Mouse (Mus musculus) forebrain, embryonic 16.5 days (tissue): Measurements from ENCODE around the gene Sorbs1. TPM values are rescaled to one million over a fixed set of nuclear protein-coding genes. Genes with fewer than 3 reads are reported as not detected.

ENCODE experiments used
- ATAC-seq: fragments of 200-750 bp; cut with Nextera tagmentation; 2 replicates; pipeline ENCODE4 v1.8.0; 2017; ENCODE audit warnings: mild to moderate bottlenecking, moderate library complexity
- H3K27ac ChIP-seq: fragments of 300-500 bp; sonication (generic); 2 replicates; pipeline ENCODE4 v1.5.1; 2014; ENCODE audit warnings: low read length, control low read depth
- H3K27me3 ChIP-seq: fragments of 300-500 bp; sonication (generic); replicated peaks from 2 replicates; pipeline ENCODE4 v1.6.1; 2014; ENCODE audit warnings: low read length; ENCODE audit not compliant: control insufficient read depth, insufficient read depth
- H3K36me3 ChIP-seq: fragments of 300-500 bp; sonication (generic); 2 replicates; pipeline ENCODE4 v1.6.1; 2014; ENCODE audit not compliant: control insufficient read depth, insufficient read depth
- H3K4me1 ChIP-seq: fragments of 300-500 bp; sonication (generic); replicated peaks from 2 replicates; pipeline ENCODE4 v1.6.1; 2014; ENCODE audit warnings: low read length; ENCODE audit not compliant: control insufficient read depth, insufficient read depth
- H3K4me2 ChIP-seq: fragments of 300-500 bp; sonication (generic); 2 replicates; pipeline ENCODE4 v1.6.1; 2014; ENCODE audit warnings: mild to moderate bottlenecking, low read length, control low read depth
- H3K4me3 ChIP-seq: fragments of 300-500 bp; sonication (generic); replicated peaks from 2 replicates; pipeline ENCODE4 v1.5.1; 2014; ENCODE audit warnings: mild to moderate bottlenecking, low read length, control low read depth
- H3K9ac ChIP-seq: fragments of 300-500 bp; sonication (generic); replicated peaks from 2 replicates; pipeline ENCODE4 v1.6.1; 2014; ENCODE audit warnings: low read depth, low read length, control low read depth
- H3K9me3 ChIP-seq: fragments of 300-500 bp; sonication (generic); 2 replicates; pipeline ENCODE4 v1.6.1; 2016; ENCODE audit warnings: low read length; ENCODE audit not compliant: control insufficient read depth
- WGBS: fragments of 180-500 bp; shearing (Covaris S2); extraction: QIAGEN DNeasy Blood & Tissue Kit; methylation state at CpG from one replicate; pipeline ENCODE4 v1.1.7; 2014; 5-methylcytosine and 5-hydroxymethylcytosine counted together
- polyA plus RNA-seq: library from polyadenylated mRNA; unstranded; fragments of >200 nt; fragmentation: Nextera tagmentation; extraction: Ambion mirVana; gene quantifications from 2 replicates; pipeline ENCODE4 v1.2.1, GENCODE M21; 2015

Gene Sorbs1
- polyA plus RNA-seq, 1 experiment from 2014 or later, result 128 TPM

DNA sequence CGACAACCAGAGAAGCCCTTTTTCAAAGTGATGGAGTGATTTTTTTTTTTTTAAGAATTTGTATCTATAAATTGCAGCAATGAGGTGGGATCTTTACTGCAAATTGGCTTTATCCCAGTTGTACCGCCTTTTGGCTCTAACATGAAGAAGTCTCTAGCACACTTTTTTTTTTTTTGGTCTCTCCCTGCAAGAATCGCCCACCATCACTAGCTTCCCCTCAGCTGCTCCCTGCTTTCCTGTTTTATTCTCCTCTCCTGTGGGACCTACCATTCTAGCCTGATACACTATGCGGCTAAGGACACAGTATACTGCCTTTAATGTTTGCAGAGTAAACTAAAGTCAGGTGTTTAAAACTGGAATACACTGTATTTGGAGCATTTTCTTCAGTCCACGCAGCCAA, 43.8 kb downstream of the Sorbs1 start:
- no peak overlapping the region for H3K9ac ChIP-seq
- H3K4me1 ChIP-seq, result peaks cover 41% of the 10 kb centered on the region
- H3K9me3 ChIP-seq, result no peaks in the 10 kb centered on the region
- no peaks in the 10 kb centered on the region for H3K27me3 ChIP-seq
- no peaks in the 10 kb centered on the region for H3K36me3 ChIP-seq
- WGBS, result 72% methylated on average over 5 of the region's 5 CpGs
- H3K4me3 ChIP-seq, result no peak overlapping the region
- ATAC-seq, result no peak
- H3K4me2 ChIP-seq, result no peak overlapping the region
- no peak overlapping the region for H3K27ac ChIP-seq

DNA sequence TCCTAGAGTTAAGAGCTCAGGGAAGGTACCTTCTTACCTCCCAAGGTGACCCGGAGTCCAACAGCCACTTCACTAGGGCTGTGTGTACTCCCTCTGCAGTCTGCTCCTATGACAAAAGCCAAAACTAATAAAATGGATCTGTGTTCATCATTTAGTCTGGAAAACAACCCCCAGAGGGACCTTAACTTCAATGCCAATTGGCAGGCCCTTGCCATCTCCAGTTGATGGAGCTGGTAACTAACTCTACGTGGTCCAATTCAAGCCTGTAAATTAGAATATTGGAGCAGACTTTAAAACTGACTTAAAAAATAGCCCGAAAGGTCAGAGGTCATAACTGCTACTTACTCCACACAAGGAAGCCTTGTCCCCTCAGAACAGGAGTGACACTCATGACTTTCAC, 45.3 kb downstream of the Sorbs1 start:
- no peak for ATAC-seq
- Histone ChIP-seq H3K27me3 (no peaks in the 10 kb centered on the region), H3K4me1 (peaks cover 39% of the 10 kb centered on the region), H3K4me3 (no peak overlapping the region), H3K9ac (no peak overlapping the region), H3K36me3 (no peaks in the 10 kb centered on the region), H3K4me2 (no peak overlapping the region), H3K9me3 (no peaks in the 10 kb centered on the region), H3K27ac (no peak overlapping the region)
- WGBS, result 92% methylated on average over 3 of the region's 3 CpGs

DNA sequence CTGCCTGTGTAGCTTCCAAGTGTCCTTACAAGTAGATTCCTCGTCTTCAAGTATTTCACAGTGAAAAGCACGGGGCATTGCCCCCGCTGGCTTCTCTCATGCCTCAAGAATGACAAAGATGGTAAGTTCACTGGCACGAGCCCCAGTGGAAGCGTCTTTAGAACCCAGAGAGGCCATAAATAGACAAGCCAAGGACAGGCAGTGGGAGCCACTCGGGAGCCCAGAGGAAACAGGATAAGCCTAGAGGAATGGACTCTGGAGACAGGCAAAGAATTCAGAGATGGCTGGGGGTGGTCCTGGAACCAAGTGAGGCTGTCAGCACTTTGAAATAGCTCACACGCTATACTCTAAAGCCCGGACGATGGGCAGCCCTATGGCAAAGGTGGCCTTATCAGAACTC, 45.8 kb downstream of the Sorbs1 start:
- 88% methylated on average over 9 of the region's 9 CpGs for whole genome bisulfite sequencing
- no peak overlapping the region for H3K4me3 ChIP-seq
- no peak for ATAC-seq
- H3K4me1 ChIP-seq, result peaks cover 34% of the 10 kb centered on the region
- no peak overlapping the region for H3K4me2 ChIP-seq
- H3K27ac ChIP-seq, result no peak overlapping the region
- H3K9me3 ChIP-seq, result no peaks in the 10 kb centered on the region
- no peaks in the 10 kb centered on the region for H3K36me3 ChIP-seq
- H3K27me3 ChIP-seq, result no peaks in the 10 kb centered on the region
- no peak overlapping the region for H3K9ac ChIP-seq

DNA sequence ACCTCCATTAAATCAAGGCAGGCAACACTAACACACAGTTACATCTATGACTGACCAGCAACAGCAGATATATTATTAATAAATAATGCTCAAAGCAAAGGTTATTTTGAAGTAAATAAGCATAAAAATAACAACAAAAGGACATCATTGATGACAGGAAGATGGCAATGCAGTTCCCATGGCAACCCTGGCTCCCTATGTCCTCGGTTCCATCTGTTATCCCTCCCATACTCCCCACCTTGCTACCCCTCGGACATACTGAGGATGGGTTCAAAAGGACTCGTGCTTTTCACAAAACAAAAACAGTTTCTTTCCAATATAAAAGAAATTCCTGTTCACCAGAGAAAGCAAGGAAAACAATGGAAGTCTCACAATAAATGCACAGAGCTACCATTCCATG, 48.2 kb downstream of the Sorbs1 start:
- H3K4me3 ChIP-seq, result no peak overlapping the region
- no peak overlapping the region for H3K4me2 ChIP-seq
- H3K9ac ChIP-seq, result no peak overlapping the region
- H3K27me3 ChIP-seq, result no peaks in the 10 kb centered on the region
- no peaks in the 10 kb centered on the region for H3K36me3 ChIP-seq
- 0 out of 2 replicates have a peak, but pooled peaks have one; percentile 38 for ATAC-seq
- H3K27ac ChIP-seq, result no peak overlapping the region
- 24% methylated on average over 3 of the region's 3 CpGs for WGBS
- no peaks in the 10 kb centered on the region for H3K9me3 ChIP-seq
- H3K4me1 ChIP-seq, result peaks cover 23% of the 10 kb centered on the region

DNA sequence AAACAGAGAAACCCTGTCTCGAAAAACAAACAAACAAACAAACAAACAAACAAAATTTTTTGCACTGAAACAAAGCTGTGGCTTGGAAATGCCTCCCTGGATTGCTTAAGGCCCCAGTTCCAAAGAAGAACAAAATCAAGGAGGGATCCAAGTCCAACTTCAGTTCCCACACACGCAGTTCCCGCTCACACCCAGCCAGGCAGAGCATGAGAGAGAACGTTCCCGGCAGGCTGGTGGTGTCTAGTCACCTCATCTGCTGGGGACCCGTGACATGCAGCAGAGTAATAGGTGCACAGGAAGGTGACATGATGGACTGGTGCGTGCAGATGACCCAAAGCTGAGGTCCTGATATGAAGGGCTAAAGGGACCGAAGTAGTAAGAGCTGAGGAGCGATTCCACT, 49.2 kb downstream of the Sorbs1 start:
- no peak overlapping the region for H3K4me3 ChIP-seq
- H3K27me3 ChIP-seq, result no peaks in the 10 kb centered on the region
- H3K4me1 ChIP-seq, result peaks cover 17% of the 10 kb centered on the region
- H3K27ac ChIP-seq, result no peak overlapping the region
- WGBS, result 90% methylated on average over 9 of the region's 9 CpGs
- H3K9me3 ChIP-seq, result no peaks in the 10 kb centered on the region
- ATAC-seq, result no peak
- H3K9ac ChIP-seq, result no peak overlapping the region
- no peaks in the 10 kb centered on the region for H3K36me3 ChIP-seq
- no peak overlapping the region for H3K4me2 ChIP-seq

DNA sequence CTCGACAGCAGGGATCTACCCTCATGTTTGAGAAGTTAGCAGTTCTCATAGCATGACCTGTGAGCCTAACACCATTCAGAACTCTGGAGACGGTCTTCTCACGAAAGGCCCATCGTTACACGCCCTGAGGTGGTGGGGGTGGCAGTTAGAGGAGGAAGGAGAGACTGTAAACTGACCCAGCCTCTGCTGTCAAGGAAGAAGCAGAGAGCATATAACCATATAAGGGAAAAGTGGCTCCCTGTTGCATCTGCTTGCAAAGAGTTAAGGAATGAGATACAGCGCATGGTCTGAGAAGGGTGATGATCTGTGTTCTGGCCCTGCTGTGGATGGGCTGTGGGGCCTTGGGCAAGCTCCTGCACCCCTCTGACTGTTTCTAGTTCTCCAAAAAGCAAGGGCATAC, 50.7 kb downstream of the Sorbs1 start:
- Histone ChIP-seq H3K9ac (no peak overlapping the region), H3K36me3 (no peaks in the 10 kb centered on the region), H3K4me1 (peaks cover 17% of the 10 kb centered on the region), H3K4me2 (no peak overlapping the region), H3K4me3 (no peak overlapping the region), H3K27ac (no peak overlapping the region), H3K9me3 (no peaks in the 10 kb centered on the region), H3K27me3 (no peaks in the 10 kb centered on the region)
- ATAC-seq, result no peak
- WGBS, result 83% methylated on average over 6 of the region's 6 CpGs

DNA sequence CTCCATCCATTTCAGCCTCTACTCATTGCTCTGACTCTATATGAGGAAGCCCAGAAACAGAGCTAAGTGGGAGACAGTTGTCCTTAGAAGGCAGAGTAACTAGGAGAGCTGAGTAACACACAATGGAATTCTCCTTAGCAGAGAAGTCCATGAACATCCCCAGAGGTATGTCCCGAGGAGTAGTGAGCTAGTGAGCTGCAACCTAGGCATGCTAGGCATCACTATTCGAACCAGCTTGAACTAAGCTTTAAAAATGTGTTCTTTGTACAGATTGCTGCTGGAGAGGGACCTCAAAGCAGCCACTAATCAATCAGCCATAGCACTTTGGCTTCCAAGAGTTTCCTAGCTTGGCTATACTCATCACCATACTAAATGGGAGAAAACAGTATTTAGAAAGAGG, 51.1 kb downstream of the Sorbs1 start:
- Histone ChIP-seq H3K4me1 (peaks cover 17% of the 10 kb centered on the region), H3K9me3 (no peaks in the 10 kb centered on the region), H3K4me2 (no peak overlapping the region), H3K27me3 (no peaks in the 10 kb centered on the region), H3K36me3 (no peaks in the 10 kb centered on the region), H3K9ac (no peak overlapping the region), H3K27ac (no peak overlapping the region), H3K4me3 (no peak overlapping the region)
- no peak for ATAC-seq
- WGBS, result 75% methylated on average over 2 of the region's 2 CpGs

DNA sequence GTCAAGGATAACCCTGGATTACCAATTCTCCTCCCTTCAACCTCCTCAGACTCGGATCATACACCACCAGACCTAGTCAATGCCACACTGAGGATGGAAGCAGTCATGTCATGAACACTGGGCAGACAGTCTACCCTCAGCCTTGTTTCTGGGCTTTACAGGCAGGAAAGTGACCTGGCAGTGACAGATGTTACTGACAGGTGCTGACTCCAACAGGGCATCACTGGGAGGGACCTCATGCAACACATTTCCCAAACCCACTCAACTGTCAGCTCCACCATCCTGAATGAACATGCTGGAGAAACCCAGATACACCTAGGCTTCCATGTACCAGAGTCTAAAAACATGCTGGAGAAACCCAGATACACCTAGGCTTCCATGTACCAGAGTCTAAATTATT, 51.9 kb downstream of the Sorbs1 start:
- no peak overlapping the region for H3K4me3 ChIP-seq
- 74% methylated on average over 1 of the region's 1 CpGs for WGBS
- H3K4me1 ChIP-seq, result peaks cover 17% of the 10 kb centered on the region
- no peak overlapping the region for H3K9ac ChIP-seq
- no peak for ATAC-seq
- H3K27me3 ChIP-seq, result no peaks in the 10 kb centered on the region
- no peak overlapping the region for H3K4me2 ChIP-seq
- H3K9me3 ChIP-seq, result no peaks in the 10 kb centered on the region
- no peak overlapping the region for H3K27ac ChIP-seq
- H3K36me3 ChIP-seq, result no peaks in the 10 kb centered on the region

DNA sequence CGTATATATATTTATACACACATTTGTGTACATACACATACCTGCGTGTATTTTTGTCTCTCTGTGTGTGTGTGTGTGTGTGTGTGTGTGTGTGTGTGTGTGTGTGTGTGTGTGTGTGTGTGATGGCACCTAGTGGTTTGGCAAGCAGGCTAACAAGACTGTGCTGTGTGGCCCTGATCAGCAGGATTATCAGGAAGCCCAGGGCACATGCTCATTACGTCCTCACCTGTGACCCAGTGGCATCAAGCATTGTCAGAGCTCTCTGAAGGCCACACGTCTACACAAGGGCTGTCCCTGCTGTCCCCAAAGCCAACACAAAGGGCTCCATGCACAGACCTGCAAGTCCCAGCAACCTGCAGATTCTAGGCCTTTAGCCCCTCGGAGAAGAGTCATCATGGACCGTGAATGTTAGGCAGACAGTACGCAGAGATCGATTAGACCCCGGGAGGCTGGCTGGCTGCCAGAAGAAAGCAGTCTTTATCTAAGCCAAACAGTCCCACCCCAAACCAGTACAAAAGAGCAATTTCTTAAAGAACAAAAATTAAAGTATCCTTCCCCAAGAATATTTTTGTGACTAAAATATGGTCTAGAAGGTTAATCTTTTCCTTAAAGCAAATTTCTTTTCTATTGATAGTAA, 52.6 kb downstream of the Sorbs1 start:
- 0 out of 2 replicates have a peak, but pooled peaks have one; percentile 9 for ATAC-seq
- H3K9me3 ChIP-seq, result no peaks in the 10 kb centered on the region
- H3K4me1 ChIP-seq, result peaks cover 17% of the 10 kb centered on the region
- H3K36me3 ChIP-seq, result no peaks in the 10 kb centered on the region
- no peaks in the 10 kb centered on the region for H3K27me3 ChIP-seq
- no peak overlapping the region for H3K9ac ChIP-seq
- no peak overlapping the region for H3K4me2 ChIP-seq
- no peak overlapping the region for H3K4me3 ChIP-seq
- WGBS, result 39% methylated on average over 9 of the region's 9 CpGs
- H3K27ac ChIP-seq, result no peak overlapping the region

DNA sequence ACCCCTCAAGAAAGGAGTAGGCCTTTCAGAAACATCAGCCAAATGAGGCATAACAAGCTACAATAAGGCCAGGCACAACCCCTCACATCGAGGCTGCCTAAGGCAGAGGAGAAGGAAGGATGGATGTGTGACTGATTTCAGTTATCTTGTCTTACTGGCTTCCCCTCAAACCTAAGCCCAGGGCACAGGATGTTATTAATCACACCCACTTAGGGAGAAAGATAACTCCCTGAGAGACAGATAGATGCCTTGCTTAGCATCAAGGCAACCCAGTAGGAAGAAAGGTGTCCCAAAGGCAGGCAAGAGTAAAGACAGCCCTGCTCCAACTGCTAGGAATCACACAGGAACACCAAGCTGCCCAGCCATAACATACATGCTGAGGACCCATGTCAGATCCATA, 54.2 kb downstream of the Sorbs1 start:
- Histone ChIP-seq H3K9me3 (no peaks in the 10 kb centered on the region), H3K4me3 (no peak overlapping the region), H3K4me1 (peaks cover 8% of the 10 kb centered on the region), H3K9ac (no peak overlapping the region), H3K27me3 (no peaks in the 10 kb centered on the region), H3K4me2 (no peak overlapping the region), H3K27ac (no peak overlapping the region), H3K36me3 (no peaks in the 10 kb centered on the region)
- ATAC-seq, result no peak
- 40% methylated on average over 1 of the region's 1 CpGs for WGBS
